Mouse (Mus musculus) neural tube, embryonic 10.5 days (tissue): Measurements from ENCODE around the gene Mylk3.

Experiments
- DNase-seq: peaks from one replicate; pipeline ENCODE4 v3.0.0-alpha.2; 2017; ENCODE audit warnings: low spot score; ENCODE audit errors: extremely low spot score

Mylk3 gene

GRCm38 (mm10) chr8:85381926-85382325, 4.2 kb downstream of the Mylk3 start:
- no peak for DNase-seq

DNA sequence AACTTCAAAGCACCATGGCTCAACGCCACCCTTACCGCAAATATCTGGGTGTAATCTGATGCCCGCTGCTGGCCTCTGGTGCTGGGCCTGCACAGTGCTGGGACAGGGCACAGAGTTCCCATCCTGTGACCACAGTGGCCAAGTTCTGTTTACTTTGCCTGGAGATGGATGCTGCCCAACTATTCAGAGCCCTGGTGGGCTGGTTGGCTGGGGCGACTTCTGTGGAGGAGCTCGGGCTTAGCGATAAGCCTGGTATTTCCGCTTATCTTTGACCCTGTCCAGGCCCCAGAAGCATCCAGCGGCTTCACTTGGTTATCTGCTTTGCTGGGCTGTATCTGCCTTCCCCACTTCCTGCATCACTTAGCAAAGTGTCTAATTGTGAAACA, 5.3 kb downstream of the Mylk3 start:
- DNase-seq: no peak

GRCm38 (mm10) chr8:85380123-85380823, 5.9 kb downstream of the Mylk3 start:
- no peak for DNase-seq

GRCm38 (mm10) chr8:85379142-85379781, 6.9 kb downstream of the Mylk3 start:
- no peak for DNase-seq

- no peak for DNase-seq
Measured at GRCm38 (mm10) chr8:85376516-85376915, 9.6 kb downstream of the Mylk3 start.

- no peak for DNase-seq
Measured at GRCm38 (mm10) chr8:85374286-85374685, 11.9 kb downstream of the Mylk3 start.

DNA sequence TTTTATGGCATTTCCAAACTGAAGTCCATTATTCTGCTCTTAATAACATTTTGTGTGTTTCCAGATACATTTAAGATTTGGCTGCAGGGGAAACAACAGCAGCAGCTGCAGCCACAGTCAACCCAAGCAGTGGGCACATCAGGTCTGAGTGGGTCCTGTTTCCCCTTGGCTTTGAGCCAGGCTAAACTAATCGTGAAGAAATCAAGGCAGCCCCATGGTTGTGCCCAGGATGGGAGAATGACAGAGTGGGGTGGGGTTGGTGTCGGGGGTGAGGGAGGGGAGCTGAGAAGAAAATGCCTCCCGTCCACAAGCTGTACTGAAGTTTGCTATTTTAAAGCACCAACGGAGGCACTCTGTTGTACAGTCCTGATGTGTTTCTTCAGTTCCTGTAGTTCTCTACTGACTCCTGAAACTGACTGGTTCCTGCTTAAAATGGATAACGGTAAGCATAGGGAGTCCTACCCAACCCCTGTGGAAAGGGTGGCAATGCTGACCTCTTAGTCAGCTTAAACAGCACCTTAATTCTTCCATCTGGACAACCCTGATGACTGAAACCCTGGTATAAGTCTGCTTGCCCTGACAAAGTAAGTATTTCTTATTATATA, 12.6 kb downstream of the Mylk3 start:
- no peak for DNase-seq

DNA sequence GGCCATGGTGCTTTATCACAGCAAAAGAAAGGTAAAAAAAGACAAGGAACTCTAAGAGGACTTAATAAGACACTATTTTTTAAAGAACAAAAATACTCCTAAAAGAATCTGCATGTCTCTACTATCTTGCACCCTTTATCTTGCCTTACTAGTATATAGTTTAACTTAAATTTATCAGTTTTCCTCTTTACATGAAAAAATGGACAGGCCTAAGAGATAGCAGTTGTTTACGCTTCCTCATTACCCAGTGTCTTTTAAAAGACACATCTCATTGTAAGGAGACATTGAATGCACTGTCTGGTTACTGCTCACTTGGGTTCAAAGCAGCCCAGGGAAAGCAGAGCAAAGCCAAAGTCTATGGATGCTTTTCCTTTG, 13.7 kb downstream of the Mylk3 start:
- no peak for DNase-seq

DNA sequence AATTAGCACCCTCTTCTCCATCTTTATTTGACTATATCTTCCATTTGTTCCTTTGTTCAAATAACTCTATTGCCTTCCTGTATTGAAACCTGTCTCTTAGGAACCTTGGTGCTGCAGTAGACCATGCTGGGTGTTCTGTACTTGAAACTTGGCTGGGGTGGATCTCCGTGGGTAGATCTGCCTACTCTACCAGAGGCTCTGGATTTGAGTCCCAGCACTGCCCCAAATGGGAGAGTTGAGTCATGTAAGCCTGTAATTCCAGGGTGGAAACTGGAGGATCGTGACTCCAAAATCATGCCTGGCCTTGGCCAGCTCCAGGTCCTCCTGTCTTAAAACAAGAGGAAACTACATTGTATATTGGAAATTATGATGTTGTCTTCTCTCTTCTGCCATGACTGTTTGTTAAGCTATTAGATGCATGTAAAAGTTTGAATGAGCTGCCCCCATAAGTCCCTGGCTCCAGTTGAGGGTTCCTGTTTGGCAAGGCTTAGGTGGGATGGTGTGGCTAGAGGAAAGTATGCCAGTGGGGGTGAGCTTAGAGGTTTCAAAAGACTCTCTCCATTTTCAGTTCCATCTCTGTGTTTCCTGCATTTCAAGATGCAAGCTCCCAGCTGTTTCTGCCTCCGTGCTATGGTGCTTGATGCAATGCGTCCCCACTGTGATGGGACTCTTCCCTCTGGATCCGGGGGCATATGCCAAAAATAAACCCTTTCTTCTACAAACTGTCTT, 14.2 kb downstream of the Mylk3 start:
- DNase-seq: no peak

DNA sequence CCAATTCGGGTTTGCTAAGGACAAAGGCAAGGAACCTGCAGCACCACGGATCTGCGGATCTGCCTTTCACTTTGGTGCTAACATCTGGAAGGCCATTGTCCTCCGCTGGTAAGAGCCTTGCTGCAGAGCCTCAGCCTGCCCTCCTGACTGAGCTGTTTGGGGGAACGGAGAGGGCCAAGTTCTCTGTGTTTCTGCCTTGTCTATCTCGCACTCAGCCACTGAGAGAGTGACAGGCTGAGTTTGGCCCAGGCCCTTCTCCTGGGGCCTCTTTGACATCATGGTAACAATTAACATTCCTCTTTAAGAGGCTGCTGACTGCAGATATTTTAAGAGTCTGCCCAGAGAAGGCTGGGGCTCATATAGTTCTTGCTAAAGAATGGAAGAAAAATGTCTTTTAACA, 21.0 kb downstream of the Mylk3 start:
- DNase-seq: no peak

- DNase-seq: no peak
Measured at GRCm38 (mm10) chr8:85364628-85365027, 21.5 kb downstream of the Mylk3 start.

GRCm38 (mm10) chr8:85363406-85363805, 22.7 kb downstream of the Mylk3 start:
- DNase-seq: no peak

GRCm38 (mm10) chr8:85362211-85362610, 23.9 kb downstream of the Mylk3 start:
- DNase-seq: no peak

GRCm38 (mm10) chr8:85353287-85353686, 32.9 kb downstream of the Mylk3 start:
- DNase-seq: no peak

- peak; percentile 16 for DNase-seq
Measured at GRCm38 (mm10) chr8:85339871-85340573, 46.1 kb downstream of the Mylk3 start.

DNA sequence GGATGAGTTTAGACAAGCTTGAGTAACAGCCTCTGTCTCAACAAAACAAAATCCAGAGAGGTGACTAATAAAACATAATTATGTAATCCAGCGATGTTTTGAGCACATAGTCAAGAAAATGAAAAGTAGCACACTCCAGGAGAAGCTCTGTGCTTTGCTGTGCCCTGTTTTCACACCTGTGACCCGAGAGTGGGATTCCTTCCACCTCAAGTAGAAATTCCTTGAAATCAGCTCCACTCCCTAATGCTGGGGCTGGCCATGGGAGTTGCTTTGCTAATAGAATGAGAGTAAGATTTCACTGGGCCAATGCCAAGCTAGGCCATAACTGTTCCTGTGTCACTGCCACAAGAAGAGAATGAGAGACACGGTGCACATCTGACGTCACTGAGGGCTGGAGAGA, 48.5 kb downstream of the Mylk3 start:
- no peak for DNase-seq

DNA sequence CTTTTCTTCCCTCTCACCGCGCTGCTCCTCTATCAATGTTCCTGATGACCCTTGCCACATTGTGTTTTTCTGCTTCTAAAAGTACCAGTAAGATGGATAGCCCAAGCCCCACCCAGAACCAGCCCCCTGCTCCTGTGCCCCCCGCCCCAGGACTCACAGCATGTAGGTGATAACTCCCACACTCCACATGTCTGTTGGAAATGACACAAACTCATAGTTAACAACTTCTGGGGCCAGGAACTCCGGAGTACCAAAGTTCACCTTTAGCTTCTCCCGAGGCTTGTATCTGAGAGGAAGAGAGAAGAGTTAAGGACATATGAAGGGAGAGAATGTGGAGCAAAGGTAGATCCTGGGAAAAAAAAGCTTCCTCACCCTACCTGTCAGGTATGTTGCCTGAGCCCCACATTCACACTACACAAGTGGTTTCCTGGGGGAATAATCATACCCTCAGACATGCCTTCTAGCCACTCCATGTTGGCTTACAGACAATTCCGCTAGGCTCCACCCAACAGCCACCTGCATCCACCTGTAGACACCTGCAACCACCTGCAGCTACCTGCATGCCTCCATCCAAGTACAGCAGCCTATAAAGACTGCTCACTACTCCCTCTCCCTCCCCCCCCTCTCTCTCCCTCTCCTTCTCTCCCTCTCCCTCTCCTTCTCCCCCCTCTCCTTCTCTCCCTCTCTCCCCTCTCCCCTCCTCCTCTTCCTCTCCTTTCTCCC, 49.8 kb downstream of the Mylk3 start:
- no peak for DNase-seq

- DNase-seq: no peak
Measured at GRCm38 (mm10) chr8:85335105-85335504, 51.0 kb downstream of the Mylk3 start.

DNA sequence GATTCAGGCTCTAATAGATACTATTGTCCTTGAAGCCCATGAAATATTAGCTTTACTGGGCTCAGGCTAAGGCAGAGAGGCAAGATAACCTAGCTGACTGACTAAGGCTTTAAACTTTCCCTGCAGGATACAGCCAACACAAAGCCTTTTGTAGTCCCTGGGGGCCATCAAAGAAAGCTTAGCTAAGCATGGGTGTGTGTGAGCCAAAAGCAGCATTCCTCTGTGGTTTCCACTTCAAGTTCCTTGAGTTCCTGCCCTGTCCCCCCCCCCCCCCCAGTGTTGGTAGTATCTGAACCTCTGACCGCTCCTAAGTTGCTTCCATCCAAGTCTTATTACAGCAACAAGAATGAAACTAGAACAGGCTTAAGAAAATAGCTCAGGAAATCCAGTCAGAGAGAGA, 56.6 kb downstream of the Mylk3 start:
- no peak for DNase-seq

- no peak for DNase-seq
Measured at GRCm38 (mm10) chr8:85327036-85327435, 59.1 kb downstream of the Mylk3 start.

DNA sequence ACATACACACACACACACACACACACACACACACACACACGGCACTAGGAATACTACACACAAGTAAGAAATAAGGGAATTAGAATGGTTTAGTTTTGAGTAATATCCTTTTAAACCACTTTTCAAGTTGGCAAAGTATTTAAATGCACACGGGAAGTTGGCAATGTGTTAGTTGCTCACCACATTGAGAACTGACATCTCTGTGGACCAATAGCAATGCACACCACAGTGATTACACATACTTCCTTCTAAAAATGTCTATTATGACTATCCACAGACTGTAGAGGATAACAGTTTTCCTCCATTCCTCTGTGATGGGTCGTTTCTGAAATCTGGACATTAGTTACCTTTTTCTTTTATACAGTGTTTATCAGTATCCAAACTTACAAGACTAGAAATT, 63.1 kb downstream of the Mylk3 start:
- no peak for DNase-seq
